Mouse (Mus musculus) thymus, adult 2 months (tissue): Measurements from ENCODE around the gene Slc26a5.

Experiments
- CTCF ChIP-seq: fragments of 200-500 bp; IDR thresholded peaks from 2 replicates; pipeline ENCODE4 v1.5.1; 2012; ENCODE audit warnings: mild to moderate bottlenecking, control low read depth, low read length, moderate library complexity, borderline replicate concordance; ENCODE audit not compliant: control insufficient read depth, poor library complexity, insufficient read depth; ENCODE audit errors: extremely low read depth
- POLR2A ChIP-seq: fragments of 200-500 bp; IDR thresholded peaks from 2 replicates; pipeline ENCODE4 v1.6.1; 2012; ENCODE audit warnings: mild to moderate bottlenecking, low read length, control low read depth, moderate library complexity; ENCODE audit not compliant: control insufficient read depth, poor library complexity, insufficient read depth; ENCODE audit errors: extremely low read depth

DNA sequence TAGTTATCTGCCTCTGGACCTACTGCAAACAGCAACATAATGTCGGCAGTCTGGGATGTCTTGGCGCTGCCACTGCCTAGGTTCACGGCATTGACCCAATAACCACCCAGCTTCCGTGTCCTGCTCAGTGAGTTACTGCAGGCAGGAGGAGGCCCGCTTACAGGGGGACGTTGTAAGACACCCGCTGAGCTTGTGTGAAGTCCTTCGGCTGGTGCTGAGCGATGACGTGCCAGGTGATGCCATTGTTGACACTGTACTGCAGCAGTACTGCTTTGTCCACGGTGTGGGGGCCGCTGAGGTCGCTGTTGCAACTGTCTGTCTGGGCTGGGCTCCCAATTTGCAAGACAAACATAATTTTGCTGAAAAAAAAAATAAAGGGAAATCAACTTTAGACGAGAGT, 31.2 kb upstream of the Slc26a5 start:
- TF ChIP-seq POLR2A (no peak), CTCF (no peak)
